Mouse (Mus musculus) heart, embryonic 16.5 days (tissue): ENCODE data around the gene Dclre1a. TPM values are rescaled to one million over a fixed set of nuclear protein-coding genes. Genes with fewer than 3 reads are reported as not detected.

Source experiments
- polyA plus RNA-seq: library from polyadenylated mRNA; unstranded; fragments of >200 nt; fragmentation: Nextera tagmentation; extraction: Ambion mirVana; gene quantifications from 2 replicates; pipeline ENCODE4 v1.2.1, GENCODE M21; 2015

Gene Dclre1a
- polyA plus RNA-seq, 1 experiment from 2014 or later, result 13.4 TPM

Other genes with a start within 250 kb of the Dclre1a start
- gene Nrap, start 158.2 kb downstream of the Dclre1a start, polyA plus RNA-seq, result 49.4 and 52.0 TPM in 2 replicates
- 27.8 and 33.2 TPM in 2 replicates for gene Casp7, start 151.1 kb downstream of the Dclre1a start, polyA plus RNA-seq
- gene Plekhs1, start 86.6 kb downstream of the Dclre1a start, polyA plus RNA-seq, result 0.06 and 0.09 TPM in 2 replicates
- 15.1 and 18.3 TPM in 2 replicates for gene Nhlrc2, start within 50 bp of the Dclre1a start, polyA plus RNA-seq
- 2.7 and 4.2 TPM in 2 replicates for gene Adrb1, start 174.0 kb upstream of the Dclre1a start, polyA plus RNA-seq